In the genomic region with DNA sequence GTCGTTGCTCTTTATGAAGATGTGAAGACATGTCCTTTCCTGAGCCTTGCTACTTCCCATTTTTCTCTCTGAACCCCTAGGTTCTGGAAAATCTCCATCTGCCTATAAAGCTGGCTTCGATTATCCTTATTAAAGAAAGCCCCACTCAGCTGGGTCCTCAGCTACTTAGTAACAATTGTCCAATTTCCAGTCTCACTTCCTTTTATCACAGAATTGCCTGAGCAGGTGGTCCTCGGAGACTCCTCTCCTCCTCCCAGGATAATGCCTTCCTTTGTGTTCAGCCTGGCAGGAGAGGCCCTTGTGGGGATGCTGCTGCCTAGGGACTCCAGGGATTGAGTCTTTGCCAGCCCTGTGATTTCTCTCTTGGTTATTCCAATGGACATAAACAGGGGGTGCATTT, we compare ENCODE assay signal across 27 mouse cellular contexts.
DNase-seq lines count a peak whose midpoint lies in the region; ATAC-seq and TF ChIP-seq lines count a peak whose summit lies in the region.
"Had no signal": no experiment of that assay in that cellular context is flagged by ENCODE, and none has a peak within 500 bp of the region (broad histone marks: within the 10 kb centered on the region; RNA-seq: fewer than 3 reads in every experiment).

No protein-coding gene starts in this region.

- H3K27me3 ChIP-seq in forebrain, embryonic 12.5 days: no peaks in the 10 kb centered on the region
- H3K27me3 ChIP-seq in forebrain, embryonic 15.5 days: no peaks in the 10 kb centered on the region
- H3K27me3 ChIP-seq in midbrain, embryonic 10.5 days (ENCODE audit: low read depth, poor library complexity, severe bottlenecking): no peaks in the 10 kb centered on the region
- H3K27me3 ChIP-seq in midbrain, embryonic 13.5 days: no peaks in the 10 kb centered on the region; the same call in 1 of the 2 replicates
- H3K27me3 ChIP-seq: heart, embryonic 15.5 days; liver, embryonic 15.5 days; stomach, embryonic 15.5 days had no signal

- H3K4me3 ChIP-seq in forebrain, embryonic 12.5 days (replicated peaks): no peak overlapping the region
- no peak overlapping the region for H3K4me3 ChIP-seq in forebrain, embryonic 15.5 days
- H3K4me3 ChIP-seq in midbrain, embryonic 10.5 days: no peak overlapping the region
- no peak overlapping the region for H3K4me3 ChIP-seq in midbrain, embryonic 13.5 days (replicated peaks)
- H3K4me3 ChIP-seq: heart, embryonic 10.5 days; heart, embryonic 15.5 days; hindbrain, embryonic 13.5 days; liver, embryonic 15.5 days; myocyte; neural tube, embryonic 13.5 days; stomach, embryonic 15.5 days had no signal

- no peaks in the 10 kb centered on the region for H3K36me3 ChIP-seq in forebrain, embryonic 12.5 days (replicated peaks)
- no peaks in the 10 kb centered on the region for H3K36me3 ChIP-seq in forebrain, embryonic 15.5 days
- H3K36me3 ChIP-seq in midbrain, embryonic 10.5 days: no peaks in the 10 kb centered on the region
- no peaks in the 10 kb centered on the region for H3K36me3 ChIP-seq in midbrain, embryonic 13.5 days
- H3K36me3 ChIP-seq: heart, embryonic 10.5 days; heart, embryonic 15.5 days; hindbrain, embryonic 13.5 days; liver, embryonic 15.5 days; neural tube, embryonic 13.5 days; stomach, embryonic 15.5 days had no signal

- no peak for TF ChIP-seq CTCF in brain, embryonic 14.5 days (IDR thresholded peaks at IDR 0.05; ENCODE audit: borderline replicate concordance, extremely low read depth, insufficient read depth, insufficient read length)

- no peak overlapping the region for H3K9ac ChIP-seq in forebrain, embryonic 12.5 days
- no peak overlapping the region for H3K9ac ChIP-seq in forebrain, embryonic 15.5 days (replicated peaks)
- H3K9ac ChIP-seq in midbrain, embryonic 13.5 days (replicated peaks): no peak overlapping the region
- H3K9ac ChIP-seq: heart, embryonic 15.5 days; hindbrain, embryonic 13.5 days; liver, embryonic 15.5 days; lung, embryonic 14.5 days; neural tube, embryonic 13.5 days; stomach, embryonic 15.5 days had no signal

- 9% methylated on average over 3 of the region's 3 CpGs for WGBS in forebrain, embryonic 12.5 days
- 9% methylated on average over 3 of the region's 3 CpGs for WGBS in forebrain, embryonic 15.5 days
- 29% methylated on average over 3 of the region's 3 CpGs for WGBS in midbrain, embryonic 10.5 days
- WGBS in midbrain, embryonic 13.5 days: 10% methylated on average over 3 of the region's 3 CpGs

- peaks cover 39% of the 10 kb centered on the region for H3K4me1 ChIP-seq in forebrain, embryonic 12.5 days
- peaks cover 25% of the 10 kb centered on the region for H3K4me1 ChIP-seq in forebrain, embryonic 15.5 days
- H3K4me1 ChIP-seq in midbrain, embryonic 10.5 days: peaks cover 37% of the 10 kb centered on the region
- H3K4me1 ChIP-seq in midbrain, embryonic 13.5 days (replicated peaks): peaks cover 38% of the 10 kb centered on the region
- H3K4me1 ChIP-seq: heart, embryonic 15.5 days; liver, embryonic 15.5 days; stomach, embryonic 15.5 days had no signal

- H3K9me3 ChIP-seq in forebrain, embryonic 12.5 days: no peaks in the 10 kb centered on the region
- H3K9me3 ChIP-seq in forebrain, embryonic 15.5 days: no peaks in the 10 kb centered on the region
- H3K9me3 ChIP-seq in midbrain, embryonic 10.5 days (replicated peaks): no peaks in the 10 kb centered on the region
- H3K9me3 ChIP-seq in midbrain, embryonic 13.5 days: no peaks in the 10 kb centered on the region
- H3K9me3 ChIP-seq: heart, embryonic 10.5 days; heart, embryonic 15.5 days; hindbrain, embryonic 13.5 days; liver, embryonic 15.5 days; neural tube, embryonic 13.5 days; stomach, embryonic 15.5 days had no signal

- no peak overlapping the region for H3K4me2 ChIP-seq in forebrain, embryonic 12.5 days
- no peak overlapping the region for H3K4me2 ChIP-seq in forebrain, embryonic 15.5 days (replicated peaks)
- H3K4me2 ChIP-seq in midbrain, embryonic 13.5 days (replicated peaks): no peak overlapping the region
- H3K4me2 ChIP-seq: heart, embryonic 15.5 days; hindbrain, embryonic 13.5 days; liver, embryonic 15.5 days; lung, embryonic 14.5 days; neural tube, embryonic 13.5 days; stomach, embryonic 15.5 days had no signal

- no peak for ATAC-seq in forebrain, embryonic 12.5 days (ENCODE audit: low FRiP score)
- no peak for ATAC-seq in forebrain, embryonic 15.5 days (replicated peaks)
- ATAC-seq in midbrain, embryonic 13.5 days: no peak
- ATAC-seq: CD4-positive, CD25-positive, alpha-beta regulatory T cell, adult 4 months; inflammation-experienced regulatory T-cells, adult 6 months had no signal

- no peak for TF ChIP-seq POLR2A in brain, embryonic 14.5 days (IDR thresholded peaks at IDR 0.05; ENCODE audit: borderline replicate concordance, extremely low read depth, insufficient read depth, insufficient read length, poor library complexity, severe bottlenecking)

- 0 out of 2 replicates have a peak overlapping the region, but pooled peaks have one; percentile 1 for H3K27ac ChIP-seq in forebrain, embryonic 12.5 days
- no peak overlapping the region for H3K27ac ChIP-seq in forebrain, embryonic 15.5 days (replicated peaks)
- peak overlapping the region; percentile 33; the same call in 1 of the 2 replicates for H3K27ac ChIP-seq in midbrain, embryonic 10.5 days (replicated peaks)
- H3K27ac ChIP-seq in midbrain, embryonic 13.5 days: no peak overlapping the region
- H3K27ac ChIP-seq: heart, embryonic 10.5 days; heart, embryonic 15.5 days; hindbrain, embryonic 13.5 days; liver, embryonic 15.5 days; neural tube, embryonic 13.5 days; stomach, embryonic 15.5 days had no signal

- DNase-seq in midbrain, embryonic 10.5 days (ENCODE audit: low spot score): no peak
- peak; percentile 76 for DNase-seq in brain, embryonic 14.5 days (ENCODE audit: low read depth)
- DNase-seq in retina, embryonic 14.5 days (ENCODE audit: low spot score): peak; percentile 18
- DNase-seq in liver: no peak
- DNase-seq: adrenal gland, postnatal 25 days; cerebellum, adult 2 months; cerebellum, postnatal 14 days; gastrocnemius, postnatal 10 days; kidney, adult 11 months; kidney, postnatal 14 days; layer of hippocampus, adult 9-11 months; lung, embryonic 14.5 days; lung, postnatal 14 days; right cerebral cortex, postnatal 25 days; thymus, postnatal 14 days had no signal

Comparison
In these comparisons a context has a peak if more than half of its experiments do, and no peak if none do; other contexts are left out.
1. H3K27ac ChIP-seq: peak in forebrain, embryonic 12.5 days (single experiment) and midbrain, embryonic 10.5 days (single experiment); none in forebrain, embryonic 15.5 days (single experiment) and midbrain, embryonic 13.5 days (single experiment).
2. DNase-seq: peak in brain, embryonic 14.5 days (single experiment) and retina, embryonic 14.5 days (single experiment); none in midbrain, embryonic 10.5 days (single experiment) and liver (single experiment).